34 mouse cellular contexts compared by ENCODE assay signal in genomic region chr5:30215970-30216369, GRCm38 (mm10). TPM values are rescaled to one million over a fixed set of nuclear protein-coding genes. Genes with fewer than 3 reads are reported as not detected.
DNase-seq lines count a peak whose midpoint lies in the region; ATAC-seq and TF ChIP-seq lines count a peak whose summit lies in the region.
"Had no signal": no experiment of that assay in that cellular context is flagged by ENCODE, and none has a peak within 500 bp of the region (broad histone marks: within the 10 kb centered on the region; RNA-seq: fewer than 3 reads in every experiment).

No protein-coding gene starts in this region.

- no peak for TF ChIP-seq POLR2A in bone marrow macrophage, adult 2 months (IDR thresholded peaks at IDR 0.05; ENCODE audit: borderline replicate concordance, low read depth, low read length)

- H3K4me3 ChIP-seq in intestine, embryonic 16.5 days (ENCODE audit: low read length): no peak overlapping the region
- H3K4me3 ChIP-seq in intestine, embryonic 15.5 days (replicated peaks): no peak overlapping the region
- peak overlapping the region; percentile 36; the same call in 1 of the 2 replicates for H3K4me3 ChIP-seq in bone marrow macrophage, adult 2 months (ENCODE audit: insufficient read depth, low read length)
- H3K4me3 ChIP-seq in midbrain, embryonic 16.5 days (ENCODE audit: low read depth, low read length): no peak overlapping the region
- H3K4me3 ChIP-seq: embryonic facial prominence, embryonic 12.5 days; embryonic facial prominence, embryonic 15.5 days; heart, embryonic 12.5 days; heart, embryonic 15.5 days had no signal

- no peaks in the 10 kb centered on the region for H3K4me1 ChIP-seq in intestine, embryonic 16.5 days (ENCODE audit: control insufficient read depth, insufficient read depth, low read length)
- H3K4me1 ChIP-seq in intestine, embryonic 15.5 days (replicated peaks): no peaks in the 10 kb centered on the region
- H3K4me1 ChIP-seq in bone marrow macrophage, adult 2 months (ENCODE audit: control insufficient read depth, insufficient read depth, low read length): peaks cover 11% of the 10 kb centered on the region
- H3K4me1 ChIP-seq in midbrain, embryonic 16.5 days (ENCODE audit: control insufficient read depth, insufficient read depth, low read length): no peaks in the 10 kb centered on the region
- H3K4me1 ChIP-seq: embryonic facial prominence, embryonic 12.5 days; embryonic facial prominence, embryonic 15.5 days; heart, embryonic 12.5 days; heart, embryonic 15.5 days had no signal

- H3K27ac ChIP-seq in intestine, embryonic 16.5 days (ENCODE audit: low read length): no peak overlapping the region
- no peak overlapping the region for H3K27ac ChIP-seq in intestine, embryonic 15.5 days
- H3K27ac ChIP-seq in bone marrow macrophage, adult 2 months (ENCODE audit: insufficient read depth, low read depth, low read length): no peak overlapping the region
- H3K27ac ChIP-seq in midbrain, embryonic 16.5 days (ENCODE audit: low read length): no peak overlapping the region
- H3K27ac ChIP-seq: embryonic facial prominence, embryonic 12.5 days; embryonic facial prominence, embryonic 15.5 days; heart, embryonic 15.5 days; hindbrain, embryonic 14.5 days; hindbrain, postnatal 0 days had no signal

- no peak overlapping the region for H3K4me2 ChIP-seq in intestine, embryonic 16.5 days (ENCODE audit: low read depth, low read length)
- no peak overlapping the region for H3K4me2 ChIP-seq in intestine, embryonic 15.5 days (replicated peaks)
- H3K4me2 ChIP-seq in midbrain, embryonic 16.5 days (ENCODE audit: low read length): no peak overlapping the region
- H3K4me2 ChIP-seq: embryonic facial prominence, embryonic 12.5 days; embryonic facial prominence, embryonic 15.5 days; heart, embryonic 12.5 days; heart, embryonic 15.5 days; hindbrain, embryonic 14.5 days had no signal

- no peak overlapping the region for H3K9ac ChIP-seq in intestine, embryonic 16.5 days (ENCODE audit: low read depth, low read length)
- H3K9ac ChIP-seq in intestine, embryonic 15.5 days: no peak overlapping the region
- H3K9ac ChIP-seq in midbrain, embryonic 16.5 days (ENCODE audit: low read depth, low read length): no peak overlapping the region
- H3K9ac ChIP-seq: embryonic facial prominence, embryonic 12.5 days; embryonic facial prominence, embryonic 15.5 days; forebrain, postnatal 0 days; heart, embryonic 12.5 days; heart, embryonic 15.5 days; hindbrain, embryonic 14.5 days had no signal

- TF ChIP-seq CTCF in bone marrow macrophage, adult 2 months (IDR thresholded peaks at IDR 0.05; ENCODE audit: low read depth, low read length): no peak

- WGBS in intestine, embryonic 16.5 days: 63% methylated on average over 5 of the region's 5 CpGs
- WGBS in intestine, embryonic 15.5 days: 76% methylated on average over 5 of the region's 5 CpGs
- 81% methylated on average over 5 of the region's 5 CpGs for WGBS in midbrain, embryonic 16.5 days

- no peaks in the 10 kb centered on the region for H3K9me3 ChIP-seq in intestine, embryonic 16.5 days (ENCODE audit: control insufficient read depth, low read length)
- no peaks in the 10 kb centered on the region for H3K9me3 ChIP-seq in intestine, embryonic 15.5 days
- no peaks in the 10 kb centered on the region for H3K9me3 ChIP-seq in midbrain, embryonic 16.5 days (replicated peaks; ENCODE audit: control insufficient read depth, low read length, poor library complexity, severe bottlenecking)
- H3K9me3 ChIP-seq: embryonic facial prominence, embryonic 12.5 days; embryonic facial prominence, embryonic 15.5 days; heart, embryonic 12.5 days; heart, embryonic 15.5 days had no signal

- no peaks in the 10 kb centered on the region for H3K27me3 ChIP-seq in intestine, embryonic 16.5 days (replicated peaks; ENCODE audit: control insufficient read depth, insufficient read depth, low read length)
- no peaks in the 10 kb centered on the region for H3K27me3 ChIP-seq in intestine, embryonic 15.5 days (replicated peaks)
- H3K27me3 ChIP-seq in midbrain, embryonic 16.5 days (ENCODE audit: control insufficient read depth, insufficient read depth, low read depth, low read length): no peaks in the 10 kb centered on the region
- H3K27me3 ChIP-seq: embryonic facial prominence, embryonic 12.5 days; embryonic facial prominence, embryonic 15.5 days; heart, embryonic 12.5 days; heart, embryonic 15.5 days; Patski had no signal

- no peak for DNase-seq in gastrocnemius, adult 8-10 months (ENCODE audit: low spot score in 2 of 2)
- DNase-seq in lung, postnatal 25 days (ENCODE audit: low spot score): no peak
- no peak for DNase-seq in spleen, postnatal 4 days (ENCODE audit: low spot score in 2 of 2)
- DNase-seq: adrenal gland, adult 8-10 months; adrenal gland, postnatal 25 days; cerebellum, adult 18-20 months; cerebellum, adult 9-10 months; cerebellum, postnatal 25 days; forebrain, postnatal 0 days; gastrocnemius, postnatal 14 days; heart, adult 18-20 months; heart, postnatal 10 days; heart, postnatal 36 days; kidney, adult 18-20 months had no signal

- 0 out of 2 replicates have a peak, but pooled peaks have one; percentile 28 for ATAC-seq in intestine, embryonic 16.5 days
- no peak for ATAC-seq in intestine, embryonic 15.5 days
- 0 out of 2 replicates have a peak, but pooled peaks have one; percentile 15 for ATAC-seq in megakaryocyte, adult 5-6 weeks (ENCODE audit: poor library complexity, severe bottlenecking)
- ATAC-seq in midbrain, embryonic 16.5 days: no peak
- ATAC-seq: CD4-positive, CD25-positive, alpha-beta regulatory T cell, adult 4 months; forebrain, embryonic 14.5 days; forebrain, postnatal 0 days; hindbrain, postnatal 0 days; inflammation-experienced regulatory T-cells, adult 6 months; Patski had no signal

- H3K36me3 ChIP-seq in intestine, embryonic 16.5 days (ENCODE audit: control insufficient read depth, insufficient read depth, low read length): no peaks in the 10 kb centered on the region
- no peaks in the 10 kb centered on the region for H3K36me3 ChIP-seq in intestine, embryonic 15.5 days
- no peaks in the 10 kb centered on the region for H3K36me3 ChIP-seq in midbrain, embryonic 16.5 days (ENCODE audit: control insufficient read depth, insufficient read depth, low read length)
- H3K36me3 ChIP-seq: embryonic facial prominence, embryonic 12.5 days; embryonic facial prominence, embryonic 15.5 days; heart, embryonic 12.5 days; heart, embryonic 15.5 days had no signal

RNA-seq across cellular contexts. Expression of gene Adgrf3, which starts 10.4 kb away (rescaled TPM):
- 0.15 and 0.29 TPM in 2 replicates for polyA plus RNA-seq in intestine, embryonic 16.5 days (2015; fragmentation: Nextera tagmentation; extraction: Ambion mirVana)
- 0.19 and 0.38 TPM in 2 replicates for polyA plus RNA-seq in intestine, embryonic 15.5 days (2015; fragmentation: Nextera tagmentation; extraction: Ambion mirVana)
- not detected in 2 replicates for polyA plus RNA-seq in bone marrow macrophage, adult 2 months (2012; ENCODE audit: insufficient read depth, insufficient read length, missing spikeins)
- not detected in 2 replicates for total RNA-seq in megakaryocyte, adult 5-6 weeks (2015)
- not detected in 2 replicates for total RNA-seq in megakaryocyte, adult 5-6 weeks (2017)
- not detected for total RNA-seq in gastrocnemius, adult 8-10 months (2022)
- not detected in 2 replicates for polyA plus RNA-seq in midbrain, embryonic 16.5 days (2015; fragmentation: Nextera tagmentation; extraction: Ambion mirVana)
- total RNA-seq: adrenal gland, adult 8-10 months; adrenal gland, postnatal 25 days; common myeloid progenitor, adult 5-6 weeks; forebrain, postnatal 0 days; gastrocnemius, adult 18-20 months; gastrocnemius, postnatal 14 days had no signal
- polyA plus RNA-seq: C2C12; CD4-positive, CD25-positive, alpha-beta regulatory T cell, adult 4 months; forebrain, embryonic 11.5 days; forebrain, embryonic 14.5 days; forebrain, postnatal 0 days; hindbrain, embryonic 11.5 days; hindbrain, embryonic 14.5 days; hindbrain, postnatal 0 days had no signal

RNA-seq across cellular contexts. Expression of gene Selenoi, which starts 16.4 kb away (rescaled TPM):
- polyA plus RNA-seq in intestine, embryonic 16.5 days (2015; fragmentation: Nextera tagmentation; extraction: Ambion mirVana): 52.2 and 57.8 TPM in 2 replicates
- 37.3 and 38.1 TPM in 2 replicates for polyA plus RNA-seq in intestine, embryonic 15.5 days (2015; fragmentation: Nextera tagmentation; extraction: Ambion mirVana)
- 10.9 and 13.5 TPM in 2 replicates for polyA plus RNA-seq in bone marrow macrophage, adult 2 months (2012; ENCODE audit: insufficient read depth, insufficient read length, missing spikeins)
- total RNA-seq in megakaryocyte, adult 5-6 weeks (2015): 16.1 and 17.2 TPM in 2 replicates
- total RNA-seq in megakaryocyte, adult 5-6 weeks (2017): 29.2 and 37.1 TPM in 2 replicates
- total RNA-seq in gastrocnemius, adult 8-10 months (2022): 10 to 100 TPM in 1 of 4 experiments, 1 to 10 TPM in 3; 7.4 to 10.8 (median 8.6) TPM
- 32.5 and 34.7 TPM in 2 replicates for polyA plus RNA-seq in midbrain, embryonic 16.5 days (2015; fragmentation: Nextera tagmentation; extraction: Ambion mirVana)

Comparison
In these comparisons a context has a peak if more than half of its experiments do, and no peak if none do; other contexts are left out.
1. ATAC-seq: peak in intestine, embryonic 16.5 days (single experiment) and megakaryocyte, adult 5-6 weeks (single experiment); none in intestine, embryonic 15.5 days (single experiment) and midbrain, embryonic 16.5 days (single experiment).